Mouse (Mus musculus): Measurements from ENCODE around the gene Rnf186. TPM values are rescaled to one million over a fixed set of nuclear protein-coding genes. Genes with fewer than 3 reads are reported as not detected.
"Not testable (repeated sequence)": the region's sequence is repeated elsewhere in the genome, so short reads cannot be mapped to it uniquely, and the experiment has no call there.

The Rnf186 gene
- total RNA-seq, 2 experiments from 2014 or later: not detected

GRCm38 (mm10) chr4:138971371-138971770 is 4.5 kb downstream of the Rnf186 start:
- DNase-seq (ENCODE audit: low spot score): no peak

GRCm38 (mm10) chr4:138972139-138972826 is 5.4 kb downstream of the Rnf186 start:
- DNase-seq (ENCODE audit: low spot score): peak; percentile 86

GRCm38 (mm10) chr4:138972827-138973718 is 6.2 kb downstream of the Rnf186 start, which contains the start of gene Tmco4:
Tmco4 (plus strand) TSS chr4:138972888.
- peak; percentile 74 for DNase-seq (ENCODE audit: low spot score)

GRCm38 (mm10) chr4:138973719-138974115 is 6.8 kb downstream of the Rnf186 start:
- no peak for DNase-seq (ENCODE audit: low spot score)

- not testable (repeated sequence) for DNase-seq (ENCODE audit: low spot score)
These were observed 7.6 kb downstream of the Rnf186 start for GRCm38 (mm10) chr4:138974540-138974939.

GRCm38 (mm10) chr4:138975194-138975593 is 8.3 kb downstream of the Rnf186 start:
- DNase-seq (ENCODE audit: low spot score): peak; percentile 78

- peak; percentile 78 for DNase-seq (ENCODE audit: low spot score)
These were observed 9.1 kb downstream of the Rnf186 start for GRCm38 (mm10) chr4:138976046-138976445.

- DNase-seq (ENCODE audit: low spot score): no peak
These were observed 13.1 kb downstream of the Rnf186 start for GRCm38 (mm10) chr4:138980021-138980420.

GRCm38 (mm10) chr4:138980771-138981420 is 14.0 kb downstream of the Rnf186 start:
- no peak for DNase-seq (ENCODE audit: low spot score)

GRCm38 (mm10) chr4:138983422-138983821 is 16.5 kb downstream of the Rnf186 start:
- DNase-seq (ENCODE audit: low spot score): no peak

GRCm38 (mm10) chr4:138984744-138985143 is 17.8 kb downstream of the Rnf186 start:
- no peak for DNase-seq (ENCODE audit: low spot score)

GRCm38 (mm10) chr4:138986280-138986679 is 19.4 kb downstream of the Rnf186 start:
- no peak for DNase-seq (ENCODE audit: low spot score)

- DNase-seq (ENCODE audit: low spot score): no peak
These were observed 27.5 kb downstream of the Rnf186 start for GRCm38 (mm10) chr4:138994389-138994788.

- no peak for DNase-seq (ENCODE audit: low spot score)
These were observed 29.5 kb downstream of the Rnf186 start for GRCm38 (mm10) chr4:138996410-138996809.

- DNase-seq (ENCODE audit: low spot score): no peak
These were observed 30.2 kb downstream of the Rnf186 start for GRCm38 (mm10) chr4:138997121-138997520.

GRCm38 (mm10) chr4:138998611-138999010 is 31.7 kb downstream of the Rnf186 start:
- DNase-seq (ENCODE audit: low spot score): no peak

- no peak for DNase-seq (ENCODE audit: low spot score)
These were observed 34.1 kb downstream of the Rnf186 start for GRCm38 (mm10) chr4:139001026-139001425.

GRCm38 (mm10) chr4:139001433-139001832 is 34.5 kb downstream of the Rnf186 start:
- peak; percentile 41 for DNase-seq (ENCODE audit: low spot score)

GRCm38 (mm10) chr4:139004067-139004466 is 37.2 kb downstream of the Rnf186 start:
- no peak for DNase-seq (ENCODE audit: low spot score)

GRCm38 (mm10) chr4:139005214-139005613 is 38.3 kb downstream of the Rnf186 start:
- no peak for DNase-seq (ENCODE audit: low spot score)

- DNase-seq (ENCODE audit: low spot score): no peak
These were observed 40.4 kb downstream of the Rnf186 start for GRCm38 (mm10) chr4:139007353-139007752.

GRCm38 (mm10) chr4:139007981-139008536 is 41.1 kb downstream of the Rnf186 start:
- DNase-seq (ENCODE audit: low spot score): no peak

Measured in gastrocnemius, adult 18-20 months (tissue).